Mouse (Mus musculus): ENCODE measurements around the gene Nosip. TPM values are rescaled to one million over a fixed set of nuclear protein-coding genes. Genes with fewer than 3 reads are reported as not detected.
"Not testable (repeated sequence)": the region's sequence is repeated elsewhere in the genome, so short reads cannot be mapped to it uniquely, and the experiment has no call there.

Nosip gene
- polyA plus RNA-seq, 1 experiment from 2014 or later, result 67.3 TPM

GRCm38 (mm10) chr7:45107052-45107645 lies 44.9 kb downstream of the Nosip start:
- 68% methylated on average over 5 of the region's 5 CpGs for WGBS
- H3K27me3 ChIP-seq (ENCODE audit: control insufficient read depth, insufficient read depth, low read length), result no peaks in the 10 kb centered on the region
- H3K9me3 ChIP-seq (ENCODE audit: control insufficient read depth, low read length), result no peaks in the 10 kb centered on the region
- no peak for ATAC-seq (ENCODE audit: low read depth)
- H3K4me2 ChIP-seq (ENCODE audit: low read depth, low read length), result no peak overlapping the region
- H3K4me1 ChIP-seq (ENCODE audit: control insufficient read depth, insufficient read depth, low read length), result no peaks in the 10 kb centered on the region
- no peak overlapping the region for H3K9ac ChIP-seq (replicated peaks; ENCODE audit: low read depth, low read length)
- no peaks in the 10 kb centered on the region for H3K36me3 ChIP-seq (ENCODE audit: control insufficient read depth, insufficient read depth, low read length)
- no peak overlapping the region for H3K27ac ChIP-seq (ENCODE audit: low read depth, low read length)
- no peak overlapping the region for H3K4me3 ChIP-seq (ENCODE audit: low read depth, low read length)

DNA sequence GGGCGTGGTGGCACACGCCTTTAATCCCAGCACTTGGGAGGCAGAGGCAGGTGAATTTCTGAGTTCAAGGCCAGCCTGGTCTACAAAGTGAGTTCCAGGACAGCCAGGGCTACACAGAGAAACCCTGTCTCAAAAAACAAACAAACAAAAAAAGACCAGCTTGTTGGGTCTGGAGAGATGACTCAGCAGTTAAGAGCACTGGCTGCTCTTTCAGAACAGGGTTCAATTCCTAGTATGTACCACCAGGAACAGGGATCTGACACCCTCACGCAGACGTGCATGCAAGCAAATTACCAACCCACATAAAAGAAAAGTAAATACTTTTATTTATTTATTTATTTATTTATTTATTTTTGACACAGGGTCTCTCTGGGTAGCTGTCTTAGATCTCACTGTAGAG lies 47.9 kb downstream of the Nosip start:
- H3K27me3 ChIP-seq (ENCODE audit: control insufficient read depth, insufficient read depth, low read length); H3K4me3 ChIP-seq (ENCODE audit: low read depth, low read length); H3K36me3 ChIP-seq (ENCODE audit: control insufficient read depth, insufficient read depth, low read length); ATAC-seq (ENCODE audit: low read depth); H3K27ac ChIP-seq (ENCODE audit: low read depth, low read length); H3K9ac ChIP-seq (replicated peaks; ENCODE audit: low read depth, low read length); H3K9me3 ChIP-seq (ENCODE audit: control insufficient read depth, low read length); H3K4me2 ChIP-seq (ENCODE audit: low read depth, low read length); H3K4me1 ChIP-seq (ENCODE audit: control insufficient read depth, insufficient read depth, low read length): not testable (repeated sequence)
- WGBS, result 87% methylated on average over 4 of the region's 4 CpGs

- H3K9ac ChIP-seq (replicated peaks; ENCODE audit: low read depth, low read length), result no peak overlapping the region
- no peaks in the 10 kb centered on the region for H3K27me3 ChIP-seq (ENCODE audit: control insufficient read depth, insufficient read depth, low read length)
- ATAC-seq (ENCODE audit: low read depth), result no peak
- WGBS, result 59% methylated on average over 2 of the region's 2 CpGs
- H3K4me2 ChIP-seq (ENCODE audit: low read depth, low read length), result no peak overlapping the region
- H3K4me3 ChIP-seq (ENCODE audit: low read depth, low read length), result no peak overlapping the region
- no peaks in the 10 kb centered on the region for H3K4me1 ChIP-seq (ENCODE audit: control insufficient read depth, insufficient read depth, low read length)
- H3K9me3 ChIP-seq (ENCODE audit: control insufficient read depth, low read length), result no peaks in the 10 kb centered on the region
- no peak overlapping the region for H3K27ac ChIP-seq (ENCODE audit: low read depth, low read length)
- no peaks in the 10 kb centered on the region for H3K36me3 ChIP-seq (ENCODE audit: control insufficient read depth, insufficient read depth, low read length)
Measured at GRCm38 (mm10) chr7:45111940-45112339, 49.7 kb downstream of the Nosip start.

GRCm38 (mm10) chr7:45112529-45112928 lies 50.3 kb downstream of the Nosip start:
- Histone ChIP-seq H3K4me3 (ENCODE audit: low read depth, low read length) (no peak overlapping the region), H3K9ac (replicated peaks; ENCODE audit: low read depth, low read length) (no peak overlapping the region), H3K4me2 (ENCODE audit: low read depth, low read length) (no peak overlapping the region), H3K36me3 (ENCODE audit: control insufficient read depth, insufficient read depth, low read length) (no peaks in the 10 kb centered on the region), H3K9me3 (ENCODE audit: control insufficient read depth, low read length) (no peaks in the 10 kb centered on the region), H3K27ac (ENCODE audit: low read depth, low read length) (no peak overlapping the region), H3K27me3 (ENCODE audit: control insufficient read depth, insufficient read depth, low read length) (no peaks in the 10 kb centered on the region), H3K4me1 (ENCODE audit: control insufficient read depth, insufficient read depth, low read length) (no peaks in the 10 kb centered on the region)
- ATAC-seq (ENCODE audit: low read depth), result no peak
- 78% methylated on average over 3 of the region's 3 CpGs for WGBS

GRCm38 (mm10) chr7:45113476-45113875 lies 51.2 kb downstream of the Nosip start:
- Histone ChIP-seq H3K4me3 (ENCODE audit: low read depth, low read length) (no peak overlapping the region), H3K27ac (ENCODE audit: low read depth, low read length) (no peak overlapping the region), H3K36me3 (ENCODE audit: control insufficient read depth, insufficient read depth, low read length) (0 out of 2 replicates have a peak, but pooled peaks cover 4% of the 10 kb centered on the region), H3K27me3 (ENCODE audit: control insufficient read depth, insufficient read depth, low read length) (no peaks in the 10 kb centered on the region), H3K4me1 (ENCODE audit: control insufficient read depth, insufficient read depth, low read length) (no peaks in the 10 kb centered on the region), H3K4me2 (ENCODE audit: low read depth, low read length) (no peak overlapping the region), H3K9me3 (ENCODE audit: control insufficient read depth, low read length) (no peaks in the 10 kb centered on the region), H3K9ac (replicated peaks; ENCODE audit: low read depth, low read length) (no peak overlapping the region)
- 87% methylated on average over 2 of the region's 2 CpGs for WGBS
- ATAC-seq (ENCODE audit: low read depth), result no peak

DNA sequence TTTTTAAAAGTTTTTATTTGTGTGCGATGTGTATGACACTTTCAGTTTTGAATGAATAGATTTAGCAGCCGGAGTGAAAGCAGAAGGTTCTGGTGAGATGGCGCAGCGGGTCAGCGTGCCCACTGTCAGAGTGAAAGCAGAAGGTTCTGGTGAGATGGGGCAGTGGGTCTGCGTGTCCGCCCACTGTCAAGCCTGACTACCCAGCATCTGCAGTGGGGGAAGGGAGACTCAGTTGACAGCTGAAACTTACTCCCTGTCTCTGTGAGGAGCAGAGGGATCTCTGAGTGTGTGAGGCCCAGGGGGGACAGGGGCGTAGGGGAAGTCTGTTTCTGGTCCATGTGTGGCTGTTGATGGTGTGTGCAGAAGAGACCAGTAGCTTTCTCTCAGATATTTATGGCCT lies 55.3 kb downstream of the Nosip start:
- Histone ChIP-seq H3K9ac (replicated peaks; ENCODE audit: low read depth, low read length) (no peak overlapping the region), H3K36me3 (ENCODE audit: control insufficient read depth, insufficient read depth, low read length) (peaks cover 38% of the 10 kb centered on the region), H3K27me3 (ENCODE audit: control insufficient read depth, insufficient read depth, low read length) (no peaks in the 10 kb centered on the region), H3K4me2 (ENCODE audit: low read depth, low read length) (no peak overlapping the region), H3K9me3 (ENCODE audit: control insufficient read depth, low read length) (no peaks in the 10 kb centered on the region), H3K4me3 (ENCODE audit: low read depth, low read length) (no peak overlapping the region), H3K27ac (ENCODE audit: low read depth, low read length) (no peak overlapping the region), H3K4me1 (ENCODE audit: control insufficient read depth, insufficient read depth, low read length) (0 out of 2 replicates have a peak, but pooled peaks cover 3% of the 10 kb centered on the region)
- WGBS, result 85% methylated on average over 8 of the region's 8 CpGs
- ATAC-seq (ENCODE audit: low read depth), result no peak

DNA sequence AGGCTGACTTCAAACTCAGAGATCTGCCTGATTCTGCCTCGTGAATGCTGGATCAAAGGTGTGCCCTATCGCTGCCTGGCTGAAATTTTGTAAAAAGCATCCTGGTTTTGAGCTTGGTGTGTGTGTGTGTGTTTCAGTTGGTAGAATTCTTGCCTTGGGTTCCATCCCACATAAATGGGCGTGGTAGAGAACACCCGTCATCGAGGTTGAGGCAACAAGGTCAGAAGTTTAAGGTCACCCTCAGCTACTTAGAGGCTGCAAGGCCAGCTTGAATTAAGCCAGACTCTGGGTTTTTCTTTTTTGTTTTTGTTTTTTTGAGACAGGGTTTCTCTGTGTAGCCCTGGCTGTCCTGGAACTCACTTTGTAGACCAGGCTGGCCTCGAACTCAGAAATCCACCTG lies 56.1 kb downstream of the Nosip start:
- Histone ChIP-seq H3K27ac (ENCODE audit: low read depth, low read length) (no peak overlapping the region), H3K4me2 (ENCODE audit: low read depth, low read length) (no peak overlapping the region), H3K27me3 (ENCODE audit: control insufficient read depth, insufficient read depth, low read length) (no peaks in the 10 kb centered on the region), H3K9ac (replicated peaks; ENCODE audit: low read depth, low read length) (no peak overlapping the region), H3K4me1 (ENCODE audit: control insufficient read depth, insufficient read depth, low read length) (peaks cover 9% of the 10 kb centered on the region), H3K4me3 (ENCODE audit: low read depth, low read length) (no peak overlapping the region), H3K9me3 (ENCODE audit: control insufficient read depth, low read length) (no peaks in the 10 kb centered on the region), H3K36me3 (ENCODE audit: control insufficient read depth, insufficient read depth, low read length) (peaks cover 42% of the 10 kb centered on the region)
- WGBS, result 93% methylated on average over 6 of the region's 6 CpGs
- no peak for ATAC-seq (ENCODE audit: low read depth)

- no peak overlapping the region for H3K4me3 ChIP-seq (ENCODE audit: low read depth, low read length)
- H3K27ac ChIP-seq (ENCODE audit: low read depth, low read length), result 0 out of 2 replicates have a peak overlapping the region, but pooled peaks have one; percentile 10
- peaks cover 43% of the 10 kb centered on the region for H3K36me3 ChIP-seq (ENCODE audit: control insufficient read depth, insufficient read depth, low read length)
- no peak for ATAC-seq (ENCODE audit: low read depth)
- H3K9ac ChIP-seq (replicated peaks; ENCODE audit: low read depth, low read length), result no peak overlapping the region
- no peak overlapping the region for H3K4me2 ChIP-seq (ENCODE audit: low read depth, low read length)
- no peaks in the 10 kb centered on the region for H3K9me3 ChIP-seq (ENCODE audit: control insufficient read depth, low read length)
- peaks cover 12% of the 10 kb centered on the region for H3K4me1 ChIP-seq (ENCODE audit: control insufficient read depth, insufficient read depth, low read length)
- no peaks in the 10 kb centered on the region for H3K27me3 ChIP-seq (ENCODE audit: control insufficient read depth, insufficient read depth, low read length)
- WGBS, result 77% methylated on average over 5 of the region's 5 CpGs
Measured at GRCm38 (mm10) chr7:45119780-45120709, 57.8 kb downstream of the Nosip start.

DNA sequence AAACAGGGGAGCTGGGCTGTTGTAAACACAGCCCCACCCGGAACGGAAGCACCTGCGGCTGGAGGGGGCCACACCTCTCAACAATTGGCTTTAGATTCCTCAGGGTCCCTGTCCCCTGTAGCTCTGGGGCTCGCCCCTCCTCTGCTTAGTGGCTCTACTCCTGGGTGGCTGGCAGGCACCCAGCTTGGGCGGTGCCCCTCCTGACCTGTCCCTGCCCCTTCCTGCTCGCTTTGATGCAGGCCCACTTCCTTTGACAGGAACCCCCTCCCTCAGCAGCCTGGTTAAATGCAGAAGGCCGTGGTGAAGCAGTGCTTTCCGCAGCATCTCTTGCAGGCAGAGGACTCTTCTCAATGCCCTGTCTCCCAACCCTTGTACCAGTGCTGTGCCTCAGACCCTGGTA lies 59.2 kb downstream of the Nosip start:
- ATAC-seq (ENCODE audit: low read depth), result no peak
- Histone ChIP-seq H3K4me3 (ENCODE audit: low read depth, low read length) (no peak overlapping the region), H3K4me1 (ENCODE audit: control insufficient read depth, insufficient read depth, low read length) (peaks cover 15% of the 10 kb centered on the region), H3K4me2 (ENCODE audit: low read depth, low read length) (no peak overlapping the region), H3K27ac (ENCODE audit: low read depth, low read length) (no peak overlapping the region), H3K36me3 (ENCODE audit: control insufficient read depth, insufficient read depth, low read length) (peaks cover 56% of the 10 kb centered on the region), H3K27me3 (ENCODE audit: control insufficient read depth, insufficient read depth, low read length) (no peaks in the 10 kb centered on the region), H3K9me3 (ENCODE audit: control insufficient read depth, low read length) (no peaks in the 10 kb centered on the region), H3K9ac (replicated peaks; ENCODE audit: low read depth, low read length) (0 out of 2 replicates have a peak overlapping the region, but pooled peaks have one; percentile 25)
- 76% methylated on average over 8 of the region's 8 CpGs for WGBS

Data from neural tube, embryonic 14.5 days (tissue).